Mouse (Mus musculus) MEL (cell line): ENCODE results near the gene Ric8b. TPM values are rescaled to one million over a fixed set of nuclear protein-coding genes. Genes with fewer than 3 reads are reported as not detected.

Experiments used
- DNase-seq: peaks from one replicate; pipeline ENCODE4 v3.0.0; 2011; ENCODE audit warnings: low read depth, low spot score
- H3K27ac ChIP-seq: 2 replicates; pipeline ENCODE4 v1.5.1; 2012; ENCODE audit warnings: low read depth, mild to moderate bottlenecking, control low read depth, low read length, moderate library complexity; ENCODE audit not compliant: control insufficient read depth
- H3K27me3 ChIP-seq, 2 experiments: fragments of 150-350 bp in 1 of 2; sonication (generic) in 1 of 2; 2 replicates each; pipeline ENCODE4 v1.6.1; 2012; ENCODE audit warnings: low read length in 2 of 2, mild to moderate bottlenecking in 2 of 2, improper control_type of control experiment in 1 of 2, moderate library complexity in 1 of 2; ENCODE audit not compliant: insufficient read depth in 2 of 2, control insufficient read depth in 1 of 2
- H3K36me3 ChIP-seq, 2 experiments: 2 replicates each; pipeline ENCODE4 v1.6.1; 2012 to 2014; ENCODE audit warnings: low read length in 2 of 2, improper control_type of control experiment in 1 of 2, inconsistent platforms in 1 of 2, mild to moderate bottlenecking in 1 of 2; ENCODE audit not compliant: insufficient read depth in 2 of 2, control insufficient read depth in 1 of 2
- H3K4me1 ChIP-seq, 2 experiments: fragments of 150-350 bp in 1 of 2; sonication (generic) in 1 of 2; 2 replicates each; pipeline ENCODE4 v1.6.1; 2012; ENCODE audit warnings: low read length in 2 of 2, improper control_type of control experiment in 1 of 2, mild to moderate bottlenecking in 1 of 2; ENCODE audit not compliant: insufficient read depth in 2 of 2, control insufficient read depth in 1 of 2
- H3K4me3 ChIP-seq, 2 experiments: fragments of 150-350 bp in 1 of 2; sonication (generic) in 1 of 2; 2 replicates each; pipeline ENCODE4 v1.5.1; 2012; ENCODE audit warnings: low read depth in 2 of 2, low read length in 2 of 2, mild to moderate bottlenecking in 2 of 2, moderate library complexity in 2 of 2, control low read depth in 1 of 2, improper control_type of control experiment in 1 of 2; ENCODE audit not compliant: control insufficient read depth in 1 of 2, insufficient read depth in 1 of 2
- H3K79me2 ChIP-seq: 2 replicates; pipeline ENCODE4 v1.6.1; 2012; ENCODE audit warnings: mild to moderate bottlenecking, low read length, moderate library complexity; ENCODE audit not compliant: control insufficient read depth, poor library complexity, insufficient read depth
- H3K9ac ChIP-seq: 2 replicates; pipeline ENCODE4 v1.6.1; 2012; ENCODE audit warnings: low read depth, mild to moderate bottlenecking, control low read depth, low read length, moderate library complexity; ENCODE audit not compliant: control insufficient read depth, poor library complexity, severe bottlenecking
- H3K9me3 ChIP-seq: fragments of 150-350 bp; sonication (generic); replicated peaks from 2 replicates; pipeline ENCODE4 v1.6.1; 2012; ENCODE audit warnings: mild to moderate bottlenecking, low read length, improper control_type of control experiment, moderate library complexity; ENCODE audit not compliant: insufficient read depth
- GATA1 ChIP-seq: IDR thresholded peaks from 2 replicates; pipeline ENCODE4 v1.6.1; 2011; ENCODE audit warnings: low read depth, low read length, improper control_type of control experiment
- HCFC1 ChIP-seq: IDR thresholded peaks from 2 replicates; pipeline ENCODE4 v1.6.1; 2012; ENCODE audit warnings: low read depth, mild to moderate bottlenecking, inconsistent platforms, low read length, improper control_type of control experiment, moderate library complexity
- MAFK ChIP-seq: IDR thresholded peaks from 2 replicates; pipeline ENCODE4 v1.6.1; 2011; ENCODE audit warnings: low read depth, mild to moderate bottlenecking, low read length, improper control_type of control experiment, borderline replicate concordance
- MAX ChIP-seq: IDR thresholded peaks from 2 replicates; pipeline ENCODE4 v1.6.1; 2011; ENCODE audit warnings: low read length, improper control_type of control experiment
- MXI1 ChIP-seq: IDR thresholded peaks from 2 replicates; pipeline ENCODE4 v1.6.1; 2011; ENCODE audit warnings: mild to moderate bottlenecking, low read depth, low read length, improper control_type of control experiment
- MYB ChIP-seq: IDR thresholded peaks from 2 replicates; pipeline ENCODE4 v1.6.1; 2011; ENCODE audit warnings: mild to moderate bottlenecking, low read depth, low read length, improper control_type of control experiment
- MYC ChIP-seq: IDR thresholded peaks from 2 replicates; pipeline ENCODE4 v1.6.1; 2011; ENCODE audit warnings: low read depth, mild to moderate bottlenecking, low read length, improper control_type of control experiment, moderate library complexity
- POLR2AphosphoS2 ChIP-seq: IDR thresholded peaks from 2 replicates; pipeline ENCODE4 v1.6.1; 2011; ENCODE audit warnings: low read length, improper control_type of control experiment
- POLR2AphosphoS5 ChIP-seq: IDR thresholded peaks from 2 replicates; pipeline ENCODE4 v1.6.1; 2012; ENCODE audit warnings: low read depth, borderline replicate concordance, mild to moderate bottlenecking, inconsistent platforms, low read length, moderate library complexity, mixed read lengths
- RCOR1 ChIP-seq: IDR thresholded peaks from 2 replicates; pipeline ENCODE4 v1.6.1; 2012; ENCODE audit warnings: low read depth, mild to moderate bottlenecking, inconsistent platforms, low read length, improper control_type of control experiment
- SIN3A ChIP-seq: IDR thresholded peaks from 2 replicates; pipeline ENCODE4 v1.6.1; 2012; ENCODE audit warnings: low read length, improper control_type of control experiment, inconsistent platforms
- ZNF384 ChIP-seq: IDR thresholded peaks from 2 replicates; pipeline ENCODE4 v1.6.1; 2012; ENCODE audit warnings: low read depth, mild to moderate bottlenecking, inconsistent platforms, low read length, improper control_type of control experiment
- polyA plus RNA-seq, 2 experiments: library from polyadenylated mRNA; stranded (reverse) in 1 of 2; unstranded in 1 of 2; fragments of >175 nt in 1 of 2; fragments of >200 nt in 1 of 2; gene quantifications; 2 replicates each; pipeline versions ENCODE4 v1.2.1 to v1.2.4; 2012; ENCODE audit warnings: low replicate concordance in 2 of 2, low read depth in 1 of 2; ENCODE audit not compliant: insufficient read length in 2 of 2, insufficient read depth in 1 of 2, missing spikeins in 1 of 2
- total RNA-seq: library from RNA; depleted of rRNA; stranded (reverse); fragments of 300-350 nt; gene quantifications from 2 replicates; pipeline ENCODE4 v1.2.3, GENCODE M21; 2012

Ric8b gene
- total and polyA plus RNA-seq, 3 experiments, result 6.3 to 8.6 TPM; not detected in 1

- TF ChIP-seq MAFK (no peak), MYC (peak; percentile 87), ZNF384 (no peak)
Observed at GRCm38 (mm10) chr10:84935553-84936209, 18.3 kb downstream of the Ric8b start (continued).

- Histone ChIP-seq H3K9me3 (no peaks in the 10 kb centered on the region), H3K27me3 (no peaks in the 10 kb centered on the region), H3K4me1 (peaks cover 7 to 9% of the 10 kb centered on the region in 2 experiments), H3K9ac (no peak overlapping the region), H3K27ac (no peak overlapping the region), H3K36me3 (peaks cover 0 to 6% of the 10 kb centered on the region in 2 experiments; a peak in 3 of 4 replicates), H3K4me3 (no peak overlapping the region), H3K79me2 (no peaks in the 10 kb centered on the region)
- no peak for DNase-seq
- no peak for TF ChIP-seq MYB
- no peak for TF ChIP-seq MYC
- TF ChIP-seq POLR2AphosphoS2, result no peak
- no peak for TF ChIP-seq MXI1
- TF ChIP-seq MAX, result no peak
- no peak for TF ChIP-seq SIN3A
Observed at GRCm38 (mm10) chr10:84936832-84937515, 19.6 kb downstream of the Ric8b start.

- H3K9ac ChIP-seq, result no peak overlapping the region
- no peak overlapping the region for H3K4me3 ChIP-seq
- H3K9me3 ChIP-seq, result no peaks in the 10 kb centered on the region
- peak; percentile 54 for DNase-seq
- no peaks in the 10 kb centered on the region for H3K27me3 ChIP-seq
- H3K4me1 ChIP-seq, result peaks cover 7 to 9% of the 10 kb centered on the region in 2 experiments
- TF ChIP-seq SIN3A (no peak), GATA1 (no peak), ZNF384 (no peak), MYC (no peak), RCOR1 (no peak), POLR2AphosphoS5 (no peak), HCFC1 (no peak)
- H3K27ac ChIP-seq, result no peak overlapping the region
- H3K79me2 ChIP-seq, result no peaks in the 10 kb centered on the region
- H3K36me3 ChIP-seq, result peaks cover 0 to 6% of the 10 kb centered on the region in 2 experiments; a peak in 3 of 4 replicates
Observed at GRCm38 (mm10) chr10:84938094-84938820, 20.8 kb downstream of the Ric8b start.
